Mouse (Mus musculus) liver, adult 10 weeks (tissue): ENCODE data around the gene Mmrn2. TPM values are rescaled to one million over a fixed set of nuclear protein-coding genes. Genes with fewer than 3 reads are reported as not detected.

Source experiments
- polyA plus RNA-seq: library from polyadenylated mRNA; stranded (reverse); fragments of 350-450 nt; fragmentation: Illumina TruSeq; extraction: RNeasy Lipid Tissue Mini Kit (QIAGEN cat#74804); gene quantifications from one replicate; pipeline ENCODE4 v1.2.3, GENCODE M21; 2014; ENCODE audit warnings: low read depth, low replicate concordance

Gene Mmrn2
- 2.6 TPM for polyA plus RNA-seq

DNA sequence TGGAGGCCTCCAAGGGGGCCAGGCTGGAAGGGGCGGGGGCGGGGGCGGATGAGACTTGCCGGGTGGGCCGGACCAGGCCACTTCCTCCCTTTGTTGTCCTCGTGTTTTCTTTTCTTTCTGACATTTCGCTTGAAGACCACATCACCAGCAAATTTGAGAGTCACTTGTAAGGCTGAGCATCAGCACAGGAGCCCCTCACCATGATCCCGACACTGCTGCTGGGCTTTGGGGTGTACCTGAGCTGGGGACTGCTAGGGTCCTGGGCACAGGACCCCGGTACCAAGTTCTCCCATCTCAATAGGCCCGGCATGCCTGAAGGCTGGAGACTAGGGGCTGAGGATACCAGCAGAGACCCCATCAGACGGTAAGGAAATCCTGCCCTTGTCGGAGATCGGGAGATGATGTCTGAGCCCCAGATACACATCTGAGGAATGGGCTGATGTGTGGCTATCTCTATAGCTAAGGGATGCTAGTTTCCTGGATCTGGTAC lies at the start of gene Mmrn2:
Gene Mmrn2 (plus strand): TSS at position 51 of the 490 bp plus-strand sequence.

DNA sequence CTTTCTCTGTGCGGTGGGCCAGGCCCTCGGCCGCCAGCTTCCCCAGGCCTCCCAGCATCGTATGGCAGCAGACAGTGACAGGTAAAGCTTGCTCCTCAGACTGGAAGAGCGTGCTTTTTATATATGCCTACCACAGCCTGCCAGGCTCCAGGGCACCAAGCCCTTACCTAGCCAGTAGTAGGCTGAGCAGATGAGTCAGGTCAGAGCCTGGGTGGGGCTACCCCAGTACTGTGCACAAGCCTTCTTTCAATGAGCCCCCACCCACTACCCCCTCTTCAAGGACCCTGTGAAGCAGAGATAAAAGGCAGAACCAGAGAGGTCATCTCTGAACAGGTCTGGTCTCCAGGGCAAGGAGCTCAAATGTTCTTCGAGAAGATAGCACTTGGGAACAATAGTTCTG lies 20.0 kb upstream of the Mmrn2 start, which contains the start of gene Fam25c:
Gene Fam25c (minus strand): TSS at position 133 of the 400 bp plus-strand sequence.

DNA sequence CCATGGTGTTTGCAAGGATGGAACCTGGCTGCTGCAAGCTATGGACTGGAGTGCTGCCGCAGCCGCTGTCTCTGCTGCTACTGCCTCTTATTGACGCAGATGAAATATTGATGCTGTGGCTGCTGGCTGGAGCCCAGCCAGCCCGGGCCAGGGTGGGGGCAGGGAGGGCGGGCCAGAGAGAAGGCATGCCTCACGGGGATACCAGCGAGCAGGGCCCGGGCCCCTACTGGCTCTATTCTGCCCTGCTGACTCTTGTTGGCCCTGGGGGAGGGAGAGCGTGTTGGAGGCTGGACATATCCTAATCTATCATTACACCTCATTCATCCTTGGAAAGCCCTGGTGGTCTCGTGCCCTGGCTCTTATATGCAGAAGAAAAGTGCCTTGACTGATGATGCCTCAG lies 688 bp upstream of the Mmrn2 start, which contains the start of gene Sncg:
Gene Sncg (minus strand): TSS at position 213 of the 400 bp plus-strand sequence.

Other genes starting within 250 kb of the Mmrn2 start
- gene Npy4r, start 223.0 kb upstream of the Mmrn2 start, polyA plus RNA-seq, result not detected
- not detected for gene Gprin2, start 173.8 kb upstream of the Mmrn2 start, polyA plus RNA-seq
- gene Syt15, start 155.9 kb upstream of the Mmrn2 start, polyA plus RNA-seq, result not detected
- 51.6 TPM for gene Shld2, start 65.0 kb upstream of the Mmrn2 start, polyA plus RNA-seq
- 889 TPM for gene Glud1, start 64.7 kb upstream of the Mmrn2 start, polyA plus RNA-seq
- 2.5 TPM for gene Fam25c, start 20.0 kb upstream of the Mmrn2 start, polyA plus RNA-seq
- not detected for gene Sncg, start 676 bp upstream of the Mmrn2 start, polyA plus RNA-seq
- 34.1 TPM for gene Bmpr1a, start 127.9 kb downstream of the Mmrn2 start, polyA plus RNA-seq
- gene 9230112D13Rik, start 147.3 kb downstream of the Mmrn2 start, polyA plus RNA-seq, result not detected
- 0.08 TPM for gene Ldb3, start 213.2 kb downstream of the Mmrn2 start, polyA plus RNA-seq
- gene Opn4, start 224.7 kb downstream of the Mmrn2 start, polyA plus RNA-seq, result not detected